Comparison of ENCODE assay signal across 17 mouse cellular contexts in genomic region chr9:122010751-122011150, GRCm38 (mm10). TPM values are rescaled to one million over a fixed set of nuclear protein-coding genes. Genes with fewer than 3 reads are reported as not detected.
"Had no signal": no experiment of that assay in that cellular context is flagged by ENCODE, and none has a peak within 500 bp of the region (broad histone marks: within the 10 kb centered on the region; RNA-seq: fewer than 3 reads in every experiment).

No protein-coding gene starts in this region.

- H3K27ac ChIP-seq: neural tube, embryonic 13.5 days; neural tube, embryonic 15.5 days; stomach, embryonic 15.5 days; stomach, postnatal 0 days had no signal

- H3K9me3 ChIP-seq: neural tube, embryonic 13.5 days; neural tube, embryonic 15.5 days; stomach, embryonic 15.5 days had no signal

- DNase-seq: retina, postnatal 1 day; right cerebral cortex, adult 18-20 months; right cerebral cortex, postnatal 14 days; right cerebral cortex, postnatal 25 days; right cerebral cortex, postnatal 4 days; spleen, adult 18-20 months; thymus, adult 18-20 months; thymus, adult 2 months; thymus, postnatal 14 days; thymus, postnatal 25 days; thymus, postnatal 36 days; thymus, postnatal 4 days had no signal

- H3K4me3 ChIP-seq: neural tube, embryonic 13.5 days; neural tube, embryonic 15.5 days; stomach, embryonic 15.5 days had no signal

- H3K9ac ChIP-seq: neural tube, embryonic 13.5 days; neural tube, embryonic 15.5 days; stomach, embryonic 15.5 days had no signal

- H3K4me1 ChIP-seq: stomach, embryonic 15.5 days had no signal

- H3K4me2 ChIP-seq: neural tube, embryonic 13.5 days; neural tube, embryonic 15.5 days; stomach, embryonic 15.5 days had no signal

- H3K27me3 ChIP-seq: neural tube, embryonic 13.5 days; neural tube, embryonic 15.5 days; stomach, embryonic 15.5 days had no signal

- H3K36me3 ChIP-seq: neural tube, embryonic 13.5 days; neural tube, embryonic 15.5 days; stomach, embryonic 15.5 days had no signal

RNA-seq across cellular contexts. Expression of gene Pomgnt2, which starts 13.8 kb away (rescaled TPM):
- total RNA-seq: neutrophil, adult 5-6 weeks had no signal

RNA-seq across cellular contexts. Expression of gene Fam198a, which starts 60.0 kb away (rescaled TPM):
- total RNA-seq: neutrophil, adult 5-6 weeks had no signal
